Mouse (Mus musculus) gastrocnemius, postnatal 14 days (tissue): ENCODE measurements at regions not wholly inside any gene's neighbourhood (a gene's known extent, or its start where the extent isn't known, plus 50 kb on each side); places are given as distances from the start of the nearest gene placed in this dataset.
A peak's percentile ranks its signal among the peaks of the same experiment; 100 is the strongest.

Experiments used
- DNase-seq: peaks from one replicate; pipeline ENCODE4 v3.0.0; 2021; ENCODE audit warnings: mixed read lengths
- intact Hi-C: fragments of 180-260 bp; cut with DNase I; formaldehyde crosslinking; loops from one replicate; pipeline ENCODE4 v1.15.1; 2025; ENCODE audit warnings: low total_unique reads

- no peak for DNase-seq
- intact Hi-C loops, result no loop called here
Observed at GRCm38 (mm10) chr12:16210553-16210952, 393.8 kb upstream of the Trib2 start.

GRCm38 (mm10) chr12:16210111-16210510, 393.4 kb upstream of the Trib2 start:
- DNase-seq, result no peak
- intact Hi-C loops, result no loop called here

DNA sequence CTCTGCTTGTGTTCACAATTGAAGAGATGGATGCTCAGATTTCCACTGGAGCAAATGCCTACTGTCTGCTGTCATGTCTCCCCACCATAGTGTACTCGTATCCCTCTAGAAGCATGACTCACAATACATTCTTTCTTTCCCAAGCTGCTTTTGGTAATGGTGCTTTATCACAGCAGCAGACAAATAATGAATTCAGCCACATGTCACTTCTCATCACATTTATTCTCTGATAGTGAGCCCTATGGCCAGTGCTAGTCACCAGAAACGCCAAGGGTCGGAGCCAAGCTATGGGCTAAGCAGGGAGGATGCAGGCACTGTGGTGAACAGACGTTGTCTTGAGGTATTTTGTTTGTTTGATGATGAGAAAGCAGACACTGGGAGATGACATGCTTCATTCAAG, 388.2 kb upstream of the Trib2 start:
- intact Hi-C loops, result no loop called here
- DNase-seq, result no peak

DNA sequence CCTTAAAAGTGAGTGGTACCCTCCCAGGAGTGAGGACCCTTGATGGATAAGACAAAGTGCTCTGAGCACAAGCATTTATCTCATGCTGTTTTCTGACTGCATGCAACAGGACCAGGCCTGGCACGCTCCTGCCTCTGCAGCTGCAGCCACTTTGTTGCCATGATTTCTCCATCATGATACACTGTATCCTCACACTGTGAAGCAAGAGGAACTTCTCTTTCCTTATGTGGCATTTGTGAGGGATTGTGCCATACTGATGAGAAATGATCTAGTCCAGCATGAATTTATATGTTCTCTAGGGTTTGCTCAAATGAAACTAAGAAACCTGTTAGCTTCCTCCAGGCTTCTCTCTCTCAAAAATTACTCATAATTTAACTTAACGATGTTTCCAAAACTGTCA, 380.2 kb upstream of the Trib2 start:
- no peak for DNase-seq
- intact Hi-C loops, result no loop called here

GRCm38 (mm10) chr12:16191803-16192389, 375.2 kb upstream of the Trib2 start:
- intact Hi-C loops, result no loop called here
- DNase-seq, result no peak

- intact Hi-C loops, result no loop called here
- no peak for DNase-seq
Observed at GRCm38 (mm10) chr12:16190706-16191105, 374.0 kb upstream of the Trib2 start.

GRCm38 (mm10) chr12:16189441-16189840, 372.7 kb upstream of the Trib2 start:
- intact Hi-C loops, result no loop called here
- DNase-seq, result no peak

- intact Hi-C loops, result no loop called here
- DNase-seq, result no peak
Observed at GRCm38 (mm10) chr12:16185976-16186515, 369.3 kb upstream of the Trib2 start.

DNA sequence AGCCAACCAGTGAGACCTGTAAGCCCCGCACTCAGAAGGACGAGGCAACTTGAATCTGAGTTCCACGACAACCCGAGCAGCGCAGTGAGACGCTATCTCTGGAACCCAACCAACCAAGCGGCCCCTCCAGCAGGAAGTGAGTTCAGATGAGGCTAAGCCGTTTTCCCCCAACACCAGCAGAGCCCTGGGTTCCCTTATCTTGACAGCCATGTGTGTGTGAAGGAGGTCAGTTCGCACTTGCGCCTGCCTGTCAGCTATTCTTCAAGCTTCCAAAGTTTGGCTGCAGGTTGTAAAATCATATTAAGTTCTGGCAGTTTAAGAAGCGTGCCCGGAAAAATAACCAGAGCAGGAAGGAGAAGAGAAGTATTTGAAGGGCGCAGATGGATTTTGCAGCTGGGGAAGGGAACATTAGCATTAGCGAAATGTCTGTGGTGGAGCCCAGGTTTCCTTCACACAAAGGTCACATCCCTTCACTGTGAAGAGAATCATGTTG, 368.8 kb upstream of the Trib2 start:
- DNase-seq, result peak; percentile 43
- intact Hi-C loops, result no loop called here

DNA sequence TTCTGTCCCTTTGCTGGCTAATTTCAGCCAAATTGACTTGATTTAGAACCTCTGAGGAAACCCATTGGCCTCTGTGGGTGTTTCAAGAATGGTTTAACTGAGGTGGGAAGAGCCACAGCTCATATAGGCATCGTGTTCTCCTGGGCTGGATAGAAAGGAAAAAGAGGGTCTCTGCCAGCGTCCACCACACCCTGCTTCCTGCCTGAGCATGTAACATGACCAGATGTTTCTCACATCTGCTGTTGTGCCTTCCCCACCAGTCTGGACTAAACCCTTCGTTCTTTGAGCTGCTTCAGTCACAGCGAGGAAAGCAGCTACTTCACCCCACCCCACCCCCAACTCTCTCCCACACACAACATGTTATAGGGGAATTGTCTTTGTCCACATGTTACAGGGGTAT, 366.3 kb upstream of the Trib2 start:
- no peak for DNase-seq
- intact Hi-C loops, result no loop called here

- intact Hi-C loops, result no loop called here
- no peak for DNase-seq
Observed at GRCm38 (mm10) chr12:16181599-16181998, 364.9 kb upstream of the Trib2 start.

- DNase-seq, result no peak
- intact Hi-C loops, result no loop called here
Observed at GRCm38 (mm10) chr12:16179897-16180296, 363.2 kb upstream of the Trib2 start.

GRCm38 (mm10) chr12:16176326-16176725, 359.6 kb upstream of the Trib2 start:
- DNase-seq, result no peak
- intact Hi-C loops, result no loop called here

- DNase-seq, result no peak
- intact Hi-C loops, result no loop called here
Observed at GRCm38 (mm10) chr12:16172176-16172575, 355.5 kb upstream of the Trib2 start.

DNA sequence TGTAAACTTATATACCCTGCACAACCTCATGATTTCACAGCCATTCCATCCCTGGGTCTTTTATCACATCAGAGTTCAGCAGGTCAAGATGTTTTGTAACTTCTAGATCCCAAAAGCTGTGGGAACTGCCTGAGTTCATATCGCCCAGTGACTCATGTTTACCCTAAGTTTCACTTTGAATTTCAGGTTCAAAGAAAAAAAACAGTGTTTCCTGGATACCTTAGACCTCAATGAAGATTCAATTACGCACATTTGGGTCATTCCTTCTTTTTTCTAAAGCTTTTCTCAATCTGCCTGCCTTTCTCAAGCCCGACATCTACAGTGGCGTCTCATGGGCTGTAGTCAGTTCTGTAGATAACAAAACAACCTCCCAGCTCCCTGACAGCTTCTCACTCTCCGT, 354.9 kb upstream of the Trib2 start:
- DNase-seq, result no peak
- intact Hi-C loops, result no loop called here

DNA sequence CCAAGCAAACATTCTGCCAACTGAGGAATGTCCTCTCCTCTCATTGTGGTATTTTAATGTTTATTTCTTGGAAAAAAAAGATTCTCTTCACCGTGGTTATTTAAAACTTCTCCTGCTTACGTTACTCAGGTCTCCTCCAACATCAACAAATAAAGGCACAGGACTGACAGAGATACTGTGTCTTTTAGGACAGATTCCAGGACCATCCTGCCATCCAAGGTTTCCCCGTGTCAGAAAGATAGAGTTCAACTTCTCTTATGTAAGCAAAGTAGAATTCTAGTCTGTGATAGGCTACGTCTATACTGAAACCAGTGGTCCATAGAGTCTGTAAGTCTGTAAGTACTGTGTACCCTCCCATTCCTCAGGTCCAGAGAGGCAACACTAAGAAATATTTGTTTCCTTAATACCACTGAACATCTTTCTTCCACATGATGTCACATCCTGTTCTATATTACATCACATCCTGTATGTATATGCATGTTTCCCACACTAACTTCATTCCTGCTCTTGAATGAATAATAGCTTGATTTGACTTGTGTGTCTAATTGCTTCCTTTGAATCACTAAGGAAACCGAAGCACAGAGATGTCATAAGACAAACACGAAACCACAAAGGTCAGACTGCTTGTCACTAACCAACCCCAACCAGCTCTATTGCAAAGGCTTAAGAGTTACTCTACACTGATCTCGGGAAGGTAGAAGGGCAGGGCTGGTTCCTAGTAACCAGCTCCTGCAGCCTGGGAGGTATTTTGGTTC, 353.2 kb upstream of the Trib2 start:
- DNase-seq, result no peak
- intact Hi-C loops, result no loop called here

GRCm38 (mm10) chr12:16167793-16168343, 351.1 kb upstream of the Trib2 start:
- intact Hi-C loops, result no loop called here
- DNase-seq, result no peak

GRCm38 (mm10) chr12:16165126-16165525, 348.4 kb upstream of the Trib2 start:
- DNase-seq, result no peak
- intact Hi-C loops, result no loop called here

- no peak for DNase-seq
- intact Hi-C loops, result no loop called here
Observed at GRCm38 (mm10) chr12:16161947-16162346, 345.2 kb upstream of the Trib2 start.

GRCm38 (mm10) chr12:16157896-16158295, 341.2 kb upstream of the Trib2 start:
- intact Hi-C loops, result no loop called here
- peak; percentile 69 for DNase-seq
